ENCODE assay signal across 17 mouse cellular contexts in genomic region chr5:128412306-128412705, GRCm38 (mm10). TPM values are rescaled to one million over a fixed set of nuclear protein-coding genes. Genes with fewer than 3 reads are reported as not detected.
"Had no signal": no experiment of that assay in that cellular context is flagged by ENCODE, and none has a peak within 500 bp of the region (broad histone marks: within the 10 kb centered on the region; RNA-seq: fewer than 3 reads in every experiment).

No protein-coding gene starts in this region.

- H3K27ac ChIP-seq: hindbrain, embryonic 14.5 days; hindbrain, postnatal 0 days; limb, embryonic 10.5 days; limb, embryonic 13.5 days; liver, embryonic 12.5 days; liver, embryonic 15.5 days; midbrain, embryonic 13.5 days had no signal

- H3K27me3 ChIP-seq: limb, embryonic 13.5 days; liver, embryonic 12.5 days; liver, embryonic 15.5 days; midbrain, embryonic 13.5 days had no signal

- H3K9ac ChIP-seq: hindbrain, embryonic 14.5 days; limb, embryonic 13.5 days; liver, embryonic 12.5 days; liver, embryonic 15.5 days; midbrain, embryonic 13.5 days had no signal

- H3K9me3 ChIP-seq: limb, embryonic 10.5 days; limb, embryonic 13.5 days; liver, embryonic 12.5 days; liver, embryonic 15.5 days; midbrain, embryonic 13.5 days had no signal

- ATAC-seq: hindbrain, postnatal 0 days; inflammation-experienced regulatory T-cells, adult 6 months; intestine, embryonic 16.5 days; liver, embryonic 12.5 days; midbrain, embryonic 13.5 days had no signal

- H3K4me2 ChIP-seq: hindbrain, embryonic 14.5 days; limb, embryonic 13.5 days; liver, embryonic 12.5 days; liver, embryonic 15.5 days; midbrain, embryonic 13.5 days had no signal

- H3K36me3 ChIP-seq: limb, embryonic 10.5 days; limb, embryonic 13.5 days; liver, embryonic 12.5 days; liver, embryonic 15.5 days; midbrain, embryonic 13.5 days had no signal

- DNase-seq: kidney, postnatal 36 days; layer of hippocampus, adult 9-11 months; liver; lung, adult 2 months; lung, postnatal 10 days; lung, postnatal 4 days; thymus, postnatal 25 days had no signal

- H3K4me1 ChIP-seq: limb, embryonic 13.5 days; liver, embryonic 12.5 days; liver, embryonic 15.5 days; midbrain, embryonic 13.5 days had no signal

- H3K4me3 ChIP-seq: limb, embryonic 10.5 days; limb, embryonic 13.5 days; liver, embryonic 12.5 days; liver, embryonic 15.5 days; midbrain, embryonic 13.5 days had no signal

RNA-seq across cellular contexts. Expression of gene Tmem132d, which starts 20.6 kb away (rescaled TPM):
- polyA plus RNA-seq: inflammation-experienced regulatory T-cells, adult 6 months; intestine, embryonic 16.5 days; liver, embryonic 15.5 days; spleen, adult 2 months had no signal
